Mouse (Mus musculus): Measurements from ENCODE around the gene Sesn3.
"Not testable (repeated sequence)": the region's sequence is repeated elsewhere in the genome, so short reads cannot be mapped to it uniquely, and the experiment has no call there.

The Sesn3 gene

DNA sequence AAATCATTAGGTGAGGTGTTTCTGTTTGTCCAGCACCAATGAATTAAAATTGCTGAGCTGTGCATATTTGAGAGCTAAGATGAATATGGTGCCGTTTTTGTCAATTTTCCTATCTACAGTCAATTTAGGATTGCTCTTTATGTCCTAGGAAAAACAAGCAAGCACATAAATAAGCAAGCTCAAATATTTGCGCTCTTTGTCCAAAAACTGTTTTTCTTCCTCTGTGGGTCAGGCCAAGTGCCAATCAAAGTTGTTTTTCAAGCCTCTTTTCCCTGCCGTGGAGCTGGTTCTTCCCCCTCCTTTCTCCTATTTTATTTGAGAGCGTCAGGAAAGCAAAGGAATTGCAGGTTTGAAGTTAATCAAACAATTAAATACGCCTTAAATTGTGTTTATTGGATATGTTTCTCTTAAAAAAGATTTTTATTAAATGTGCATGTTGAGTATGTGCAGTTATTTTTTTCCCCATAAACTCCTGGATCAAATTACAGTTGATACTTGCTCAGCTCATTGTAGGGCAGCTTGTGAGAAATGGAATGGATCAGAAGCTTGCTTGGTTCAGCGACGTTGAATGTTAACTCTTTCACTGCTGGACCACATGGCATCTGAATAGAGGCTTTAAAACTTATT is 2.6 kb downstream of the Sesn3 start:
- no peak for DNase-seq (ENCODE audit: low read depth in 1 of 2, low spot score in 2 of 2)

DNA sequence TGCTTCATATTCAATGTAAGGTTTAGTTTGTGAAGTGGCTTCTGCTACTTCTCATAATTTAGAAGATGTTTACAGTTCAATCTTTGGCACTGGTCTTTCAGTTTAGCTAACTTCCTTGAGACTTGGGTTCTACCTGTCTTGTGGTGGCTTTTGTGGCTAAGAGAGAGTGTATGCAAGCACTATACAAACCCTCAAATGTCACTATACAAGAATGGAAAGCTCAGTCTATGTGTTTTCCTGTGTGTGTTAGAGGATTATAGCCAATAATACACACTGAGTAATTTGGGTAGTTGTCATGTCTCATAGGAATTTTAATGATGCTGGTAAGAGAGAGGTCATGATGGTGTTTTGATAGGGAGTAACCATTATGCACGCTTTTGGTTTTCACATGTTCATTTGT is 5.8 kb downstream of the Sesn3 start:
- no peak for DNase-seq (ENCODE audit: low read depth in 1 of 2, low spot score in 2 of 2)

- DNase-seq (ENCODE audit: low read depth in 1 of 2, low spot score in 2 of 2), result no peak
Measured at GRCm38 (mm10) chr9:14285036-14285435, 10.2 kb downstream of the Sesn3 start.

DNA sequence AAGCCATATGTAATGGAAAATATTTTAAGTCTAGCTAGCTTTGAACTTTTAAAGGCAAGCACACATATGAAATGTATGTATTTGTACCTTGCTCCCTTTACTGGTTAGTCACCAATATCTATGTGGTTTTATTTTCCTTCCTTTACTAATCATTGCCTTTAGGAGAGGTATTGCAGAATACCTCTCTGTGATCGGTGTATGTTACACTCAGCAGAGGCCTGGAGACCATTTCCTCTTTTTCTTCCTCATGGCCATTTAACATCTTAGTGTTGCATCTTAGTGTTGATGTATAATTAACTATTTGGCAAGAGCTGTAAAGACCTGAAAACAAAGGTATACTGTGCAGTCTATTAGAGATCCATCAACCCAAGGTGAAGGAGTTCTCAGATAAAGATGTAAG is 12.4 kb downstream of the Sesn3 start:
- DNase-seq (ENCODE audit: low read depth in 1 of 2, low spot score in 2 of 2), result no peak

DNA sequence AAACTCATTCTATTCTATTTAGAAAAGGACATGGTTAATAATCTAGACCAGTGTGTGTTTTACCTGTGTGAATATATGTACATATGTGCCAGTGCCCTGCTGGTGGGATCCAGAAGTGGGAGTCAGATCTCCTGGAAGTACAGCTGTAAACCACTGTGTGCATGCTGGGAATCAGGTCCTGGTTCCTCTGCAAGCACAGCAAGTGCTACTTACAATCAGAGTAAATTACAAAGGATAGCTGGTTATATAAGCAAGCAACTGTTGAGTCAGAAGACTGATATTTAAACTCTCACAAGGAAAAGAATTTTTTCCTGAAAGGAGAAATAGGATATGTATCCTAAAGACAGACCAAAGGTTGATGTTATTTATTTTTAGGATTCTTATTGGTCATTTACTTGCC is 13.6 kb downstream of the Sesn3 start:
- DNase-seq (ENCODE audit: low read depth in 1 of 2, low spot score in 2 of 2), result no peak

DNA sequence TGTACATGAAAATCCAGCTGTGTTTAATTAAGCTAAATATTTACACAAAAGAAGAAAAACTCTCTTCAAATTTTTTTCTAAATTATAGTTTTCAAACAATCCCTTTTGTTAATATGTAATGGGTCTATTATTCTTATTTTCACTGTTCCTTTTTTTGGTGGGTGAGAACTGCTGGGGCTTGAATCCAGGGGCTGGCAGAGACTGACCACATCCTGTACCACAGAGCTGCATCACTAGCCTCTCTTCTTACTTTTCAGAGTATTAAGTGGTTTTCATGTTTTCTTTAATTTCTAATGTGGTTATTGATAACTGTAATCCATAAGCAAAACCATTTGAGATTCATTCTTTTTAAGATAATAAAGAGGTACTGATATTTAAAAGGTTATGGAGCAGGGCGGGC is 19.0 kb downstream of the Sesn3 start:
- DNase-seq (ENCODE audit: low read depth in 1 of 2, low spot score in 2 of 2), result no peak

- DNase-seq (ENCODE audit: low read depth in 1 of 2, low spot score in 2 of 2), result no peak
Measured at GRCm38 (mm10) chr9:14295680-14296440, 21.0 kb downstream of the Sesn3 start.

GRCm38 (mm10) chr9:14297204-14297603 is 22.3 kb downstream of the Sesn3 start:
- DNase-seq (ENCODE audit: low read depth in 1 of 2, low spot score in 2 of 2), result no peak

GRCm38 (mm10) chr9:14299819-14300218 is 25.0 kb downstream of the Sesn3 start:
- DNase-seq (ENCODE audit: low read depth in 1 of 2, low spot score in 2 of 2), result no peak

- DNase-seq (ENCODE audit: low read depth in 1 of 2, low spot score in 2 of 2), result no peak
Measured at GRCm38 (mm10) chr9:14300795-14301194, 25.9 kb downstream of the Sesn3 start.

GRCm38 (mm10) chr9:14304262-14304968 is 29.5 kb downstream of the Sesn3 start:
- DNase-seq (ENCODE audit: low read depth in 1 of 2, low spot score in 2 of 2), result no peak

DNA sequence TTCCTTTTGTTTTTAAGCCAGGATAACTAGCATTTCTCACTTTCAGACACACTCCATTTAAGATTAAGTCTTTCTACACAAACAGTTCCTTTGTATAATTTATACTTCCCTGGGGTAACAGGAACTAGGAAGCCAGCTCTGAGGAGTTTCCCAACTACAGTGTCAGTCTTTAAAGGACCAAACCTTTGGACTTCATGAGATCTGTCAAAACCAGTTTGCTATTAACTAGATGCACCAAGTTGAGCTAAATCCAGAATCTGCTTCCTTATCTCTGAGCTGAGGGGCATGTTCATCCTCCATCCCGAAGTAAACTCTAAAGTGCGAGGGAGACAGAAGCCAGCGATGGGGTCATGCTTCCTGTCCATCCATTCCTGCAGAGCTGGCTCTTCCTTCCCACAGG is 32.5 kb downstream of the Sesn3 start:
- no peak for DNase-seq (ENCODE audit: low read depth in 1 of 2, low spot score in 2 of 2)

- DNase-seq (ENCODE audit: low read depth in 1 of 2, low spot score in 2 of 2), result no peak
Measured at GRCm38 (mm10) chr9:14313968-14314367, 39.1 kb downstream of the Sesn3 start.

DNA sequence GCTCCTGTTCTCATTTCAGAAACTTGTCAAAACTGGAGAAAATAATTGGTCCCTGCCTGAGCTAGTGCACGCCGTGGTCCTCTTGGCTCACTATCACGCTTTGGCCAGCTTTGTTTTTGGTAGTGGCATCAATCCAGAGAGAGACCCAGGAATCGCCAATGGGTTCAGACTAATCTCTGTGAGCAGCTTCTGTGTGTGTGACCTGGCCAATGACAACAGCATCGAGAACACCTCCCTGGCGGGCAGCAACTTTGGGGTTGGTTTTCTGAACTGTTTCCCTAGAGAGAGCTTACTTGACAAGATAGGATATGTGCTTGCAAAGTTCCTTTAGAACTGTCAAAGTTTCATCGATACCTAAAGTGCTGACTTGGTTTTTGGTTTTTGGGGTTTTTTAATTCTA is 39.6 kb downstream of the Sesn3 start:
- no peak for DNase-seq (ENCODE audit: low read depth in 1 of 2, low spot score in 2 of 2)

DNA sequence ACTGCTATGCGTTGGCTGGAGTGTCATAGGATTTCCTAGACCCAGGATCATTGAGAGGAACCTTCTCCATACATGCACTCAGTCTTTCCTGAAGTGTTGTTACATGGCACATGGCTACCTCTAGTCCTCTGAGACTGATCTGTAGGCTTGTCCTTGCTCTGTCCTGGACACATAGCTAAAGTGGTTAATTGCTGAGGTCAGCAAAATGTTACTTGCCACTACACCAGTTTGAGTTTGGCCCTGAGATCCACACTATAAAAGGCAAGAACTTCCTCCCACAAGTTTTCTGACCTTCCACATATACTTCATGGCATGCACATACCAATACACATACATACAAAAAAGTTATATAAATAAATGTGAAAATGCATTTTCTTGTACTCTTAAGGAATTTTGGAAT is 41.8 kb downstream of the Sesn3 start:
- DNase-seq (ENCODE audit: low read depth in 1 of 2, low spot score in 2 of 2), result no peak

DNA sequence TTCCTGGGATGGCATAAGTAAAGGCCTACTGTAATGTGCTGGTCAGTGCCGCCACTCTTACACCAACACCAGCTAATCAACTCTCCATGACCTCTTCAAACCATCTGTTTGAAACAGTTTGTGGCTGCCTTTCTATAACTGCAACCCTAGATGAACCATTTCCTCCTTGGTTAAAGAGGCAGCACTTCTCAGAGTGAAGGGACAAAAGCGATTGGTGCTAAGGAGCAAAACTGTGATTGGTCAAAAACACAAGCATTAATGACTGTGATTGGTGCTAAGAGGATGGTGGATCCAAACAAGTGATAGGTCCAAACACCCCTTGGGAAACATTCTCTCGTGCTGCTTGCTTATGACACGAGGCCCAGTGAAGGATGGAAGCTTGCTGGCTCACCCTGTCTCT is 61.0 kb downstream of the Sesn3 start:
- no peak for DNase-seq (ENCODE audit: low read depth in 1 of 2, low spot score in 2 of 2)

DNA sequence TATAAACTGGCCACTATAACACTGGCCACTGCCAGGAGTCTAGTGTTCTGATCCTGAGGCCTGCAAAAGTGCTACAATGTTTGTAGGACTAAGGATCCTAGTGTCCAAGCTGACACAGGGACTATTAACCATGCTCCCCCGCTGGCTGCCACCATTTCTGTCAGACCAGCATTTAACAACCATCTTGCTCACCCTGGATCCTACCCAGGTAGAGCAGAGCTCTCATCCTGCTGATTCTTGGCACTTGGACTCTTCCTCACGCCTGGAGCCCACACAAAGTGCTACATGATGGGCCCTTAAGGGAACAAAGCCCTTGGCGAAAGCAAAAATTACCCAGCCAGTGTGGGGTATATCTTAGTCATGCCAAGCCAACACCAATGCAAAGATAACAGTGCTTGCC is 62.0 kb downstream of the Sesn3 start:
- no peak for DNase-seq (ENCODE audit: low read depth in 1 of 2, low spot score in 2 of 2)

- no peak for DNase-seq (ENCODE audit: low read depth in 1 of 2, low spot score in 2 of 2)
Measured at GRCm38 (mm10) chr9:14338701-14339100, 63.8 kb downstream of the Sesn3 start.

DNA sequence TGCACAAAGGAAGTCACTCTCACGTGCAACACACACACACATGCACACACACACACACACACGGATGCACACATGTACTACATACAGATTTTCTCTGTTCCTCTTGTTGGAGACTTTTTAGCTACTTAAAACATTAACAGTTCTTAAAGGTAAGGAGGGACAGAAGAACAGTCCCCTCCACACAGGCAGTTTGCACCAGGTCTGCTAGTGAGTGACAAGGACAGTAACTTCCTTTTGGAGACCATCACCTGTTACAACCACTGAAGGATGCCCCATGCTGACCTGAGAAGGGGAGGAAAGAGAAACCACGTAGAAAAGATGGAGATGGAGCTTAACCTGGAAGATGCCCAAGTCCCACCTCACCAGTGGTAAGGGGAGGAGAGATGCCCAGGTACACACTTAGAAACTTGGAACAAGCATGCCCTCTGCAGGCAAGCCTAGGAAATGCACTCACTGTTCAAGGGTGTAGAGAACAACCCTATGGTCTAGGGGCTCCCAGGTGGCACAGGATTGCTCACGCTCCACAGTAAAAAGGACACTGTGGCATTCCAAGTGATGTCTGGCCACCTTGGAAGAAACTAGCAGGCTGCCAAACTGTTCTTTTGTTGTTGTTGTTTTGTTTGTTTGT is 67.3 kb downstream of the Sesn3 start:
- DNase-seq (ENCODE audit: low read depth in 1 of 2, low spot score in 2 of 2), result peak in 1 of 2 experiments; percentile 12

DNA sequence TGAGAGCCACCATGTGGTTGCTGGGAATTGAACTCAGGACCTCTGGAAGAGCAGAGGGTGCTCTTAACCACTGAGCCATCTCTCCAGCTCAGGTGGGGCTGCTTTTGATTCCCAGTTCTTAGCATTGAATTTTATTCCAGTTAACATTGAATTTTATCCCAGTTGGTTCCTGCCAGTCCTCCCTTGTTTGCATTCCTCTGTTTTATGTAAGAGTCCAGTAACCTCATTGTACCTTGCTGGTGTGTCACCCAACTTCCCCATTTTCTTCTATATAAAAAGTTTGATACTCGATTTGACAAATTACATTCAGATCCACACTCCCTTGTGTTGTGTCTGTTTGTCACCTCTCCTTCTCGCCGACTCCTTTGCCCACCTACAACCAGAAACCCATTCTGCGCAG is 71.0 kb downstream of the Sesn3 start:
- not testable (repeated sequence) for DNase-seq (ENCODE audit: low read depth in 1 of 2, low spot score in 2 of 2)

- DNase-seq (ENCODE audit: low read depth in 1 of 2, low spot score in 2 of 2), result no peak
Measured at GRCm38 (mm10) chr9:14348416-14348815, 73.5 kb downstream of the Sesn3 start.

DNA sequence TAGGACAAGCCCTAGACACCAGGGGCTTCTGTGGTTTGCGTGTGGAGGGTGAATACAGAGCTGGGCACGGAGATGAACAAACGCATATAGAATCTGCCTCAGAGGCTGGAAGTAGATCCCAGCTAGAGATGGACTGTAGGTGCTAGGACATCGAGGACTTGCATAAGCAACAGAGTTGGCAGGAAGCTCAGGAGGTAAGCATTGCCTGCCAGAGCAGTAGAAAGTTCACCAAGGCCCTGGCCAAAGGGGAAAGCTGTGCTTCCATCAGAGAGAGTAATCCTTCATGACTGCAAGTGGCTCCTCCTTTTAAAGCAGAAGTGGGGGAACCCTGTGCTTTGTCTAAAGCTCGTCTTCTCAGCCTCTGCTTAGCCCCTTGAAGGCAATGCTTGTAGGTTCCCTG is 74.5 kb downstream of the Sesn3 start:
- DNase-seq (ENCODE audit: low read depth in 1 of 2, low spot score in 2 of 2), result no peak
